Mouse (Mus musculus) spleen, postnatal 4 days (tissue): ENCODE data around the gene Mup19.
"Not testable (repeated sequence)": the region's sequence is repeated elsewhere in the genome, so short reads cannot be mapped to it uniquely, and the experiment has no call there.

Experiments used
- DNase-seq, 2 experiments: peaks; one replicate each; pipeline ENCODE4 v3.0.0; 2022; ENCODE audit warnings: low spot score in 2 of 2

Mup19 gene

GRCm38 (mm10) chr4:61782169-61782568, at the start of gene Mup19:
Gene Mup19, minus strand, starts transcription at chr4:61782269.
- DNase-seq, result not testable (repeated sequence)

GRCm38 (mm10) chr4:61829211-61829610, 47.1 kb upstream of the Mup19 start:
- no peak for DNase-seq

GRCm38 (mm10) chr4:61823185-61823584, 41.1 kb upstream of the Mup19 start:
- no peak for DNase-seq

GRCm38 (mm10) chr4:61822541-61822940, 40.5 kb upstream of the Mup19 start:
- DNase-seq, result not testable (repeated sequence)

- no peak for DNase-seq
These were observed 33.5 kb upstream of the Mup19 start for GRCm38 (mm10) chr4:61815602-61816001.

- DNase-seq, result no peak
These were observed 31.4 kb upstream of the Mup19 start for GRCm38 (mm10) chr4:61813435-61813834.

- not testable (repeated sequence) for DNase-seq
These were observed 29.1 kb upstream of the Mup19 start for GRCm38 (mm10) chr4:61811193-61811592.

- not testable (repeated sequence) for DNase-seq
These were observed 26.9 kb upstream of the Mup19 start for GRCm38 (mm10) chr4:61808926-61809325.

- DNase-seq, result not testable (repeated sequence)
These were observed 7.6 kb upstream of the Mup19 start for GRCm38 (mm10) chr4:61789699-61790098.

GRCm38 (mm10) chr4:61784231-61784630, 2.2 kb upstream of the Mup19 start:
- not testable (repeated sequence) for DNase-seq
